Mouse (Mus musculus) cerebellum, postnatal 25 days (tissue): ENCODE results near the gene C130032M10Rik.
A peak's percentile ranks its signal among the peaks of the same experiment; 100 is the strongest.

ENCODE experiments used
- DNase-seq, 2 experiments: peaks; one replicate each; pipeline ENCODE4 v3.0.0; 2021; ENCODE audit warnings: mixed read lengths in 2 of 2

C130032M10Rik gene

DNA sequence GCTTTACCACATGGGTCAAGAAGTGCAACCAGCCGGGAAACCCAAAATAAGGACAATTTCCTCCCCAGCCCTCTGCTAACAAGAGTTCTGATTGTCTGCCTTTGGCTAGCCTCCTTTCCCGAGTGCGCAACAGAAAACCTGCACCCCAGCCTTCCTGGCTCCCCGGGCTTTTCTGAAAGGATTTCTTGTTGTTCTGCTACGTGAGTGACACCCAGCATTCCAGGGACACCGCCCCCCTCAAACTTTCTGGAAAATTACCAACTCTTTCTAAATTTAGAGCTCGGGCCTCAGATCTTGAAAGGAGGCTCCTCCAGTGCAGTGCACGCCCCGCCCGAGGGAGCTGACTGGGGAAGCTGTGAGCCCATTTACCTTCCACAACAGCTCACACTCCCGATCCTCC, at the start of gene C130032M10Rik:
Gene C130032M10Rik (plus strand): TSS at position 334 of the 400 bp plus-strand sequence.
- no peak for DNase-seq

DNA sequence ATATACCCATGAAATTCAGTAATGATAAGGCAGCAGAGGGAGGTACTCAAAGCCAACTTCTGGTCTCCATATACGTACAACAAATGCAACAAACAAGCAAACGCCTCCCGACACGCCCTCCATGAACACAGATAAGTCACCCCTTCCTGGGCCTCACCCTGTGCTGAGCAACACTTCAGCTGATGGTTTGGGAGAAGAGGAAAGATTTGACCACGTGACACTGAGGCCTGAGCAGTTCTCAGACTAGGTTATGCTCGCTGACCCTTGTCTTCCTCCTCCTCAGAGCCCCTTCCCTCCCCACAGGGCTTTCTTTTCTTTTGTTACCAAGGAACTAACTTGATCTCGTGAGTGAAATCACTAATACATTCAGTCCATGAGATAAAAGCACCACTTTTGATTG, 48.6 kb upstream of the C130032M10Rik start:
- no peak for DNase-seq

DNA sequence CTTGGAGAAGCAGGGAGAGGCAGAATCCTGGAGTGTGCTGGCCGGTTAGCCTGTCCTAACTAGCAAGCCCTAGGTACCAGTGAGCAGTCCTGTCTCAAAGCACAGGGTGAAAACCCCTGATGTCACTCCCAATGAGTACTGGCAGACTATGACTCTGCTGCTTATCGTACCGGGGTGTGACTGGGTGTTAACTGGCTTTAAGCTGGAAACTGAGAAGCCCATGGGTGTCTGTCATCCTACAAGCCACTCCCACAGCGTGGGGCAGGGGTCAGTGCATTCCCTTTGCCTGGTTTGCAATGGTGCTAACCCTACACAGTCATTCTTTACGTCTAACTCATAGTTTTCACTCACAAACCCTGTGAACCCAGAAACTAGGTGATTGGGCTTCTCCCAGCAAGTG, 47.3 kb upstream of the C130032M10Rik start:
- no peak for DNase-seq

DNA sequence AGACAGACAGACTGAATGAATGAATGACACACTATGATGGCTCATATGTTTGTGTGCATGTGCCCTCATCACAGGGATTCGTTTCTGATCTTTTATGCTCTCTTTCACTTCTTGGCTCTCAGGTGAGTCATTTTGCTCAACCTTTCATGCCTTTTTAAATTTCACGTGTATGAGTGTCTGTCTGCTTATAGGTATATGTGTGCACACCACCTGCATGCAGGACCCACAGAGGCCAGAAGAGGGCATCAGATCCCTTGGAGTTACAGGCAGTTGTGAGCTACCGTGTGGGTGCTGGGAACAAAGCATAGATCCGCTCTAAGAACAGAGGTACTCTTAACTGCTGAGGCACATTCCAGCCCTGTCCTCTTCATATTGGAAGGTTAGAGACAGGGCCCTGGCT, 46.8 kb upstream of the C130032M10Rik start:
- no peak for DNase-seq

- no peak for DNase-seq
These were observed 43.6 kb upstream of the C130032M10Rik start for GRCm38 (mm10) chr9:114471892-114472291.

GRCm38 (mm10) chr9:114477019-114477418, 38.5 kb upstream of the C130032M10Rik start:
- DNase-seq = no peak

DNA sequence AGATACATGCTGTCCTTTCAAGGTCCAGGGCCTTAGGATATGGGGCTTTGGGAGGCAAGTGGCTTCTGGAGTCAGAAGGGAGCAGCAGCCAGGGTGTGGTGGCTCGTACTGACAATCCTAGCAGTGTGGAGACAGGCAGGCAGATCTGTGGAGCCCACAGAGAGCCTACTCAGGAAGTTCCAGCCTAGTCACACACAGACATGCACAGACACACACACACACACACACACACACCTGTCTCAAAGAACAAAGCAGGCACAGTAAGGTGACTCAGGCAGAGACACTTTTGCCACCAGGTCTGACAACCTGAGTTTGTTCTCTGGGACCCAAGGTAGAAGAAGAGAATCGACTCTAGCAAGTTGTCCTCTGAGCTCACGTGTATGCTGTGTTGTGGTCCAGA, 34.6 kb upstream of the C130032M10Rik start:
- DNase-seq = no peak

- DNase-seq = no peak
These were observed 30.7 kb upstream of the C130032M10Rik start for GRCm38 (mm10) chr9:114484771-114485170.

GRCm38 (mm10) chr9:114486808-114487207, 28.7 kb upstream of the C130032M10Rik start:
- no peak for DNase-seq

DNA sequence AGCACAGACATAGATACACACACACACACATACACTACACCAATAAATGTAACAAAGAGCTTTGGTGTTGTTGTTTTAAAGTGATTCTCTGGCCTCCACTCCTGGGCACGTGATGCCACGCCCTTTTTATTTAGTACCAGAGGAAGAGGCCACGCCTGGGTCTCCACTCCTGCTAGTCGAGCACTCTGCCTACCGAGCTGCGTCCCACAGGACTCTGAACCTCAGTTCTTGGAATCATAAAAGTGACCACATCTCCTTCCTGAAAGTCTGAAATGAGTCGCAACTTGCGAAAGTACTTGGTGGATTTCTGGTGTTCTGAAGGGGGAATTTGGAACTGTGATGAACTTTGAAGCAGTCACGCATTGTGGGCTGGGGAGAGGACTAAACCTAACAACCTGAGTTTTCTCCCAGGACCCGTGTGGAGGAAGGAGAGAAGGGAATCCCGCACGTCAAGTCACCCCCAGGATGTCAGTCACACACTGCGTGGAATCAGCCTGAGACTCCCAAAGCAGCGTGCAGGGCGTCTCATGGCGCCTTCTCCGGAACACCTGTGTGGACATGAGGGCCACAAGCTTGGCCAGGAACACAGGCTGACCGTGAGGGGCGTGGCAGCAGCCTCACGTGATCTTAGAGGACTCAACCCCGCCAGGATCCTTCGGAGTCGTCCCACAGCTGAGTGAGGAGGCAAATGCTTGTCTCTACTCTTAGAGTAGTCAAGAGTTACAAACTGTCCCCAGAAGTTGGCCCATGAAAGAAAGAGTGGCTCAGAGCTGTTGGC, 27.8 kb upstream of the C130032M10Rik start:
- no peak for DNase-seq

DNA sequence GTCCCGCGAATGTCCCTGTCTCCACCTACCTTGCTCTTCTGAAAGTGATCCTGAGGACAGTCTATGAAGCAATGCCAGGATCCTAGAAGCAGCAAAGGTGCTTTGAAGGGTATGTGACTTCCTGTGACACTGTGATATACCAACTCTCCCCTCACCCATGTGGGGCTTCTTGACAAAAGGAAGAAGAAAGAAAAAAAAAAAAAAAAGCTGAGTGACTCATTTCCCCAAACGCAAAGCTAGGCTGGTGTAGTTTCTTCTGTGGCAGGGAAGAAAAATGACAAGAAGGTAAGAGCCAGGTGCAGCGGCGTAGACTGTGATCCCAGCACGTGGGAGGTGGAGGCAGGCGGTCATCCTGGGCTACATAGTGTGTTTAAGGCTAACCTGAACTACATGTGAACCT, 19.0 kb upstream of the C130032M10Rik start:
- DNase-seq = no peak

DNA sequence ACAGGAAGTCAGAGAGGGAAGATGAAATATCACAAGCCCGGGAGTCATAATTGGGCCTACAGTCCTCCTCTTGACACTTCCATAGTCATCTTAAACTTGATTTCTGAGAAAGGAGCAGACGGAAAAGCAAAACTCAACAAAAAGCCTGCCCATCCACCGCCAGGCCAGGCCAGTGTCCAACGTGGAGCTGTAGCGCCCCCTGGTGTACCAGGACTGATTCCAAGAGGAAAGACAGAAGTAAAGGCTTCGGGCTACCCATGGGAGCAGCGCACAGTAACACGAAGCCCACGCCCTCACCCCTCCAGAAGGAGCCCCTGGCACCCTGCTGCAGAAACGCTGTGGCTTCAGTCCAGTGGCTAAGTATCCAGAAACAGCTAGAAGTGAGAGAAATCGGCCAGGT, 17.3 kb upstream of the C130032M10Rik start:
- peak; percentile 67 to 85 for DNase-seq

- DNase-seq = peak; percentile 31 to 65
These were observed 15.5 kb upstream of the C130032M10Rik start for GRCm38 (mm10) chr9:114499783-114500515.

GRCm38 (mm10) chr9:114501111-114501510, 14.4 kb upstream of the C130032M10Rik start:
- no peak for DNase-seq

GRCm38 (mm10) chr9:114501913-114502312, 13.6 kb upstream of the C130032M10Rik start:
- no peak for DNase-seq

DNA sequence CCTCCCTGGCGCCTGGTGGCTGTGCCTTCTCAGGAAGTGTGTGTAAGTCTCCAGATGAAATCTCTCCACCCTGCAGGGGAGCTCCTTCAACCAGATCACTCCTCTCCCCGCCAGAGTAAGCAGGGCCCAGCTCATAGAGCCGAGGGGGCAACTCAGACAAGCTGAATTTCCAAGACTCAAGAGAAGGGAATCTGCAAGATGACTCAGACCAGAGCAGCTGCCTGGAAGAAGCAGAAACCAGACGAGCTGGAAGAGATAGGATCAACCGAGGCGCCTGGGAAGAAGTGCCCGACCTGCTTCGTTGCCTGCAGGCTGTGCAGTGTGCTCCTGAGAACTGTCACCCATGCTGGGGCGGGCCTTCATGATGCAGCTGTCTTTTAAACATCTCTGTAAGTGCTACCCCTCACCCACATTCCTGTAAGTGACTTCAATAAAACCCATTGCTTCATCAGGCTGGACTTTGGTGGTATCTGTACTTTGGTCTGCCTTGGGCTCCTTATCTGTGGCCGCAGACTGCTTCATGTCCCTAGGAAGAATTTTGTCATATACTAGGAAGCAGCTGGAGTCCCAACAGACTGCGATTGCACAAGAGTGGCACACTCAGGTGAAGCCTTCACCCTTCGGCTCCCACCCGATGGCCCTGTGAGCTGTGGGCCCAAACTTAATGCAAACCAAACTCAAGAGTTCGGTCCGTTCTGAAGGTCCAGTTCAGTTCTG, 12.6 kb upstream of the C130032M10Rik start:
- DNase-seq = no peak

- DNase-seq = no peak
These were observed 10.7 kb upstream of the C130032M10Rik start, which contains the start of gene Ccr4 for GRCm38 (mm10) chr9:114504816-114505215. TSS of gene Ccr4 (minus strand) at chr9:114504916.

GRCm38 (mm10) chr9:114506564-114506963, 8.9 kb upstream of the C130032M10Rik start:
- no peak for DNase-seq

DNA sequence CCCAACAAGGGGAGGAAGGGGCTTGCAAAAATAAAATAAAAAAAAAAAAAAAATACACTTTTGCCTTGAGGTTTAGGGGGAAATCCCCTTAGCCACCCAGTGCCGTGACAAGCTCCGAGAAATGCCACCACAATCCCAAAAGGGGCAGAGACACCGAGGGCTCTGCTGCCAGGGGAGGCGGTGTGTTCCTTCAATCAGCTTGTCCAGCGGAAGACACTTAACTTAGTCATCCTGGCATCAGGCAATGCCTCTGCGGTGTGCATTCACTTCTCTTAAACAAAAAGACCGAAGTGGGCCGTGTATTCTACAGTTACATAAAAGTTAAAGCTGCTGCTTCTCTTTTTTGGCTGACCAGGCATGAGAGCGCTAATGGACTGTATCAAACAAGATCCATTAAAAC, 8.1 kb upstream of the C130032M10Rik start:
- no peak for DNase-seq

DNA sequence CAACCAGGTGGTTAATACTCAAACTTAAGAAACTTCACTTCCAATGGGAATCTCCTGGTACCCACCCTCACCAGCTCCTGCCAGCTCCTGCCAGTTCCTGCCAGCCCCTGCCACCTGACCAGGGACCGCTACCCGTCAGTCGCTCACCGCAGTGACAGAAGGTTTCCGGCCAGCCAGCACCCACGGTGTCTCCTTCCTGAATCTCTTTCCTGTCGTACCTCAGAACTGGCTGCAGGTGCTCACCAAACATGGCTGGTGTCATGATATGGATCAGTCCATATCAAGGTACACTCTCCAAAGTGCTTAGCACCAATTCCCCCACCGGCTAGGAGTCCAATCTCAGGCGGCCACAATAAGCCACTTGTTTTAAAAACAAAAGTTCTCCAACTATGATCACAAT, 5.7 kb upstream of the C130032M10Rik start:
- DNase-seq = no peak

GRCm38 (mm10) chr9:114512831-114513230, 2.7 kb upstream of the C130032M10Rik start:
- DNase-seq = no peak

GRCm38 (mm10) chr9:114517924-114518497, 2.5 kb downstream of the C130032M10Rik start:
- DNase-seq = no peak
